ENCODE assay signal across 11 mouse cellular contexts in the genomic region with DNA sequence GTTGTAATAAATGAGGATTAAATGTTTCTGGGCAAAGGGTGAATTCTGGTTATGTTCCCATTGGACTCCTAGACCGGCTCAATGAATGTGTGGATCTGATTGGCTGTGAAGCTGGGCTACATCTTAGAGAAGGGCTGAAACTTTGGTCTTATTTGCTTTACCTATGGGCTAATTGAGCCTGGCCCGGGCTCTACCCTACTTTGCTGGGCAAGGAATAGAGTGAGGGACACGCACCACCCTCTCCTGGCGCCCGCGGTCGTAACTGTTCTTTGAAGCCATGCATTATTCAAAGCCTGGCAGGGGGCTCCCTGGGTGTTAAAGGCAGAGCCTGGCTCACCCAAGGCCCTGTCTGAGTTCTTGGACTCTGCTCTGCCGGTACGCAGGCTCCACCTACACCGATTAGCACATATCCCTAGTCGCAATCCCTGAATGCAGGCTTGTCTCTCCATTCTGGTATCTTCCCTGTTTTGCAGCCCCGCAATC. TPM values are rescaled to one million over a fixed set of nuclear protein-coding genes. Genes with fewer than 3 reads are reported as not detected.
DNase-seq lines count a peak whose midpoint lies in the region; ATAC-seq and TF ChIP-seq lines count a peak whose summit lies in the region.
"Had no signal": no experiment of that assay in that cellular context is flagged by ENCODE, and none has a peak within 500 bp of the region (broad histone marks: within the 10 kb centered on the region; RNA-seq: fewer than 3 reads in every experiment).

No protein-coding gene starts in this region.

- DNase-seq in lung, embryonic 14.5 days = no peak
- no peak for DNase-seq in lung, postnatal 36 days
- DNase-seq in urinary bladder, postnatal 4 days (ENCODE audit: low spot score in 2 of 2) = no peak
- DNase-seq in gastrocnemius, postnatal 10 days = no peak
- no peak for DNase-seq in right cerebral cortex, postnatal 25 days

- H3K36me3 ChIP-seq in lung, embryonic 14.5 days (ENCODE audit: insufficient read depth) = peaks cover 13% of the 10 kb centered on the region; the same call in 1 of the 2 replicates
- no peaks in the 10 kb centered on the region for H3K36me3 ChIP-seq in hindbrain, embryonic 16.5 days (ENCODE audit: control insufficient read depth, insufficient read depth, low read length)
- H3K36me3 ChIP-seq in limb, embryonic 15.5 days = peaks cover 3% of the 10 kb centered on the region; the same call in 1 of the 2 replicates
- no peaks in the 10 kb centered on the region; the same call in 1 of the 2 replicates for H3K36me3 ChIP-seq in stomach, embryonic 16.5 days (ENCODE audit: control insufficient read depth, insufficient read depth, low read length)

- peaks cover 19% of the 10 kb centered on the region for H3K4me1 ChIP-seq in lung, embryonic 14.5 days (ENCODE audit: insufficient read depth)
- peaks cover 24% of the 10 kb centered on the region for H3K4me1 ChIP-seq in hindbrain, embryonic 16.5 days (ENCODE audit: control insufficient read depth, insufficient read depth, low read depth, low read length)
- peaks cover 30% of the 10 kb centered on the region for H3K4me1 ChIP-seq in limb, embryonic 15.5 days
- H3K4me1 ChIP-seq in stomach, embryonic 16.5 days (ENCODE audit: control insufficient read depth, insufficient read depth, low read length) = peaks cover 22% of the 10 kb centered on the region

- TF ChIP-seq CTCF in lung, embryonic 14.5 days (IDR thresholded peaks at IDR 0.05; ENCODE audit: low read depth) = no peak

- H3K27ac ChIP-seq in lung, embryonic 14.5 days (ENCODE audit: low read depth) = no peak overlapping the region
- no peak overlapping the region for H3K27ac ChIP-seq in hindbrain, embryonic 16.5 days (ENCODE audit: low read depth, low read length)
- no peak overlapping the region for H3K27ac ChIP-seq in limb, embryonic 15.5 days
- peak overlapping the region; percentile 60; the same call in 1 of the 2 replicates for H3K27ac ChIP-seq in stomach, embryonic 16.5 days (ENCODE audit: low read length)
- H3K27ac ChIP-seq: macrophage had no signal

- peak overlapping the region; percentile 29 for H3K4me3 ChIP-seq in lung, embryonic 14.5 days (ENCODE audit: low read depth, low read length)
- peak overlapping the region; percentile 21 for H3K4me3 ChIP-seq in hindbrain, embryonic 16.5 days (ENCODE audit: low read length)
- peak overlapping the region; percentile 23 for H3K4me3 ChIP-seq in limb, embryonic 15.5 days
- peak overlapping the region; percentile 34 for H3K4me3 ChIP-seq in stomach, embryonic 16.5 days (replicated peaks; ENCODE audit: low read length)

- H3K4me2 ChIP-seq in lung, embryonic 14.5 days = peak overlapping the region; percentile 57
- peak overlapping the region; percentile 52 for H3K4me2 ChIP-seq in hindbrain, embryonic 16.5 days (ENCODE audit: low read length)
- peak overlapping the region; percentile 37 for H3K4me2 ChIP-seq in limb, embryonic 15.5 days
- peak overlapping the region; percentile 52 for H3K4me2 ChIP-seq in stomach, embryonic 16.5 days (ENCODE audit: low read depth, low read length)

- H3K9ac ChIP-seq in lung, embryonic 14.5 days = peak overlapping the region; percentile 40; the same call in 1 of the 2 replicates
- H3K9ac ChIP-seq in hindbrain, embryonic 16.5 days (ENCODE audit: low read depth, low read length) = peak overlapping the region; percentile 36
- no peak overlapping the region for H3K9ac ChIP-seq in limb, embryonic 15.5 days
- peak overlapping the region; percentile 55; the same call in 1 of the 2 replicates for H3K9ac ChIP-seq in stomach, embryonic 16.5 days (ENCODE audit: low read length)

- peaks cover 25% of the 10 kb centered on the region for H3K27me3 ChIP-seq in lung, embryonic 14.5 days (ENCODE audit: insufficient read depth, low read length)
- H3K27me3 ChIP-seq in hindbrain, embryonic 16.5 days (replicated peaks; ENCODE audit: control insufficient read depth, insufficient read depth, low read length) = peaks cover 16% of the 10 kb centered on the region
- peaks cover 45% of the 10 kb centered on the region for H3K27me3 ChIP-seq in limb, embryonic 15.5 days
- H3K27me3 ChIP-seq in stomach, embryonic 16.5 days (ENCODE audit: control insufficient read depth, insufficient read depth, low read length) = peaks cover 11% of the 10 kb centered on the region; the same call in 1 of the 2 replicates

- ATAC-seq in lung, embryonic 14.5 days (ENCODE audit: insufficient read depth) = no peak
- ATAC-seq in hindbrain, embryonic 16.5 days = no peak
- no peak for ATAC-seq in limb, embryonic 15.5 days (ENCODE audit: insufficient number of reproducible peaks, low FRiP score, low TSS enrichment, low read depth)
- ATAC-seq in stomach, embryonic 16.5 days (ENCODE audit: insufficient read depth, low FRiP score) = no peak

- H3K9me3 ChIP-seq in lung, embryonic 14.5 days (ENCODE audit: low read depth, low read length) = no peaks in the 10 kb centered on the region
- no peaks in the 10 kb centered on the region for H3K9me3 ChIP-seq in hindbrain, embryonic 16.5 days (ENCODE audit: control insufficient read depth, low read length)
- no peaks in the 10 kb centered on the region for H3K9me3 ChIP-seq in limb, embryonic 15.5 days
- no peaks in the 10 kb centered on the region for H3K9me3 ChIP-seq in stomach, embryonic 16.5 days (replicated peaks; ENCODE audit: control insufficient read depth, low read length)

- 23% methylated on average over 12 of the region's 12 CpGs for WGBS in lung, embryonic 14.5 days
- WGBS in hindbrain, embryonic 16.5 days = 16% methylated on average over 12 of the region's 12 CpGs
- 22% methylated on average over 12 of the region's 12 CpGs for WGBS in limb, embryonic 15.5 days
- WGBS in stomach, embryonic 16.5 days = 28% methylated on average over 12 of the region's 12 CpGs

RNA-seq across cellular contexts. Expression of a gene that starts 3.4 kb away (rescaled TPM):
- 3.3 and 3.5 TPM in 2 replicates for polyA plus RNA-seq in lung, embryonic 14.5 days (2014; fragmentation: Nextera tagmentation; extraction: Ambion mirVana)
- 5.1 and 5.2 TPM in 2 replicates for polyA plus RNA-seq in hindbrain, embryonic 16.5 days (2015; fragmentation: Nextera tagmentation; extraction: Ambion mirVana)
- 2.1 and 2.4 TPM in 2 replicates for polyA plus RNA-seq in limb, embryonic 15.5 days (2015; fragmentation: Nextera tagmentation; extraction: Ambion mirVana)
- polyA plus RNA-seq in stomach, embryonic 16.5 days (2015; fragmentation: Nextera tagmentation; extraction: Ambion mirVana) = 6.8 TPM in 2 replicates
- 10 to 100 TPM; 34.6 to 40.5 TPM for total RNA-seq in gastrocnemius, postnatal 10 days (2021)

RNA-seq across cellular contexts. Expression of a gene that starts 3.9 kb away (rescaled TPM):
- polyA plus RNA-seq in lung, embryonic 14.5 days (2014; fragmentation: Nextera tagmentation; extraction: Ambion mirVana) = 51.9 and 53.5 TPM in 2 replicates
- 30.3 and 43.5 TPM in 2 replicates for polyA plus RNA-seq in hindbrain, embryonic 16.5 days (2015; fragmentation: Nextera tagmentation; extraction: Ambion mirVana)
- 15.4 and 17.1 TPM in 2 replicates for polyA plus RNA-seq in limb, embryonic 15.5 days (2015; fragmentation: Nextera tagmentation; extraction: Ambion mirVana)
- 123 and 146 TPM in 2 replicates for polyA plus RNA-seq in stomach, embryonic 16.5 days (2015; fragmentation: Nextera tagmentation; extraction: Ambion mirVana)
- total RNA-seq in gastrocnemius, postnatal 10 days (2021) = 10 to 100 TPM; 18.0 to 23.3 TPM

RNA-seq across cellular contexts. Expression of a gene that starts 13.9 kb away (rescaled TPM):
- not detected in 2 replicates for polyA plus RNA-seq in lung, embryonic 14.5 days (2014; fragmentation: Nextera tagmentation; extraction: Ambion mirVana)
- 0.17 TPM in 1 of 2 replicates, not detected in the other for polyA plus RNA-seq in hindbrain, embryonic 16.5 days (2015; fragmentation: Nextera tagmentation; extraction: Ambion mirVana)
- not detected in 2 replicates for polyA plus RNA-seq in limb, embryonic 15.5 days (2015; fragmentation: Nextera tagmentation; extraction: Ambion mirVana)
- polyA plus RNA-seq in stomach, embryonic 16.5 days (2015; fragmentation: Nextera tagmentation; extraction: Ambion mirVana) = not detected in 2 replicates
- not detected for total RNA-seq in gastrocnemius, postnatal 10 days (2021)
- total RNA-seq: common myeloid progenitor, adult 5-6 weeks had no signal
- polyA plus RNA-seq: G1E, macrophage had no signal

RNA-seq across cellular contexts. Expression of a gene that starts 18.8 kb away (rescaled TPM):
- 51.8 and 53.9 TPM in 2 replicates for polyA plus RNA-seq in lung, embryonic 14.5 days (2014; fragmentation: Nextera tagmentation; extraction: Ambion mirVana)
- 161 and 172 TPM in 2 replicates for polyA plus RNA-seq in hindbrain, embryonic 16.5 days (2015; fragmentation: Nextera tagmentation; extraction: Ambion mirVana)
- polyA plus RNA-seq in limb, embryonic 15.5 days (2015; fragmentation: Nextera tagmentation; extraction: Ambion mirVana) = 45.3 and 45.7 TPM in 2 replicates
- polyA plus RNA-seq in stomach, embryonic 16.5 days (2015; fragmentation: Nextera tagmentation; extraction: Ambion mirVana) = 28.1 and 32.0 TPM in 2 replicates
- 10 to 100 TPM; 48.7 to 62.2 TPM for total RNA-seq in gastrocnemius, postnatal 10 days (2021)

RNA-seq across cellular contexts. Expression of a gene that starts 58.8 kb away (rescaled TPM):
- 0.18 and 0.37 TPM in 2 replicates for polyA plus RNA-seq in lung, embryonic 14.5 days (2014; fragmentation: Nextera tagmentation; extraction: Ambion mirVana)
- 0.29 and 0.51 TPM in 2 replicates for polyA plus RNA-seq in hindbrain, embryonic 16.5 days (2015; fragmentation: Nextera tagmentation; extraction: Ambion mirVana)
- 0.24 and 0.83 TPM in 2 replicates for polyA plus RNA-seq in limb, embryonic 15.5 days (2015; fragmentation: Nextera tagmentation; extraction: Ambion mirVana)
- 1.8 TPM in 2 replicates for polyA plus RNA-seq in stomach, embryonic 16.5 days (2015; fragmentation: Nextera tagmentation; extraction: Ambion mirVana)
- total RNA-seq in gastrocnemius, postnatal 10 days (2021) = under 1 TPM in 1 of 2 experiments, not detected in 1; 0.38 TPM
- total RNA-seq: common myeloid progenitor, adult 5-6 weeks had no signal
- polyA plus RNA-seq: G1E, macrophage had no signal
